Mouse (Mus musculus) urinary bladder, postnatal 25 days (tissue): ENCODE measurements around the gene Rplp0.

Source experiments
- DNase-seq: peaks from one replicate; pipeline ENCODE4 v3.0.0; 2022; ENCODE audit warnings: low spot score

The Rplp0 gene

DNA sequence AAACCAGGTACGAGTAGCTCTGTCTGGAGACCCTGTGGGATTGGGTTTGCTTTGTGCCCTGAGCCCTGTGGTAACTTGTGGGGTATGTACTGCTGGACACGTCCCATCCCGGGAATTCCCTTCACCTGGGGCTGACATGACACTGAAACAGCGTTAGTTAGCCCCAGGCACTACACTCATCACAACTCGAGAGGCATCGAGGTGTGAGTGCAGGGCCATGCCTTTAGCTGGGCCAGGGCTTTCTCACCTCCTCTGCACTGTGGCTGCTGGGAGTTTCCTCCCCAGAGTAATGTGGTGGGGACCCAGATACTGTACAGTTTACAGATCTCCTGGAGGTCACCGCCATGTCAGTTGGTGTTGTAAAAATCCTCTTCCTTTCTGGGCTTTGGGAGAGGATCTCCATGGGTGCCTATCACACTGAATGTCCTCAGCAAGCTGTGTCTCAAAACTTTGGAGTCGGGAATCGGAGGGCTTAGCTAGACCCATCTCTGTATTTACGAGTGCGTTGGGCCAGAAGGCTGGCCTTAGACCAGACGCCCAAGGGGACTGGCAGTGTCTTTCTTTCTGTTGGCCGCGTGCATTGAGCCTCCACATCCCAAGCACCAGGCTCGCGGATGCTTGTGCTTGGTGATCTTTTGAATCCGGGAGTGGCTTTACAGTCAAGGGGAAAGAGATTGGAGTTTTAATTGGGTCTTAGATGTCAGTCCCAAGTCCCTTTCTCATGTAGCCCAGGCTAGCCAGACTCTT lies 32.6 kb upstream of the Rplp0 start:
- DNase-seq: no peak

DNA sequence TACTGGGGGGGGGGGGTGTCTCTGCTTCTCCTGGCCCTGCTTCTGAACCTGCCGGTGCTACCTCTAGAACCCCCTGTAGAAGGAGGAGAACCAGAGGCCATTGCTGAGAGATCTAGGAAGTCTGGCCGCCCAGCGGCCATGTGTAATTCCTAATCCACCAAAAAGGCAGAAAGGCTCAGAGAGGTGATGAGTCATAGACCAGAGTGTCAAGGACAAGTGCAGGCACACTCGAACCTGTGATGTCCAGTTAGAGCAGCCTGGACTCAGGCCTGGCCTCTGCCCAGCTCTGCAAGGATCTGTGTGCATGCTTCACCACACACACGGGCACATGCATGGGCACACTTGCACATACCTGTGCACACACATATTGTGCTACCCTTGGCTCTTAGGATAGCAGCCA lies 31.1 kb upstream of the Rplp0 start:
- no peak for DNase-seq

DNA sequence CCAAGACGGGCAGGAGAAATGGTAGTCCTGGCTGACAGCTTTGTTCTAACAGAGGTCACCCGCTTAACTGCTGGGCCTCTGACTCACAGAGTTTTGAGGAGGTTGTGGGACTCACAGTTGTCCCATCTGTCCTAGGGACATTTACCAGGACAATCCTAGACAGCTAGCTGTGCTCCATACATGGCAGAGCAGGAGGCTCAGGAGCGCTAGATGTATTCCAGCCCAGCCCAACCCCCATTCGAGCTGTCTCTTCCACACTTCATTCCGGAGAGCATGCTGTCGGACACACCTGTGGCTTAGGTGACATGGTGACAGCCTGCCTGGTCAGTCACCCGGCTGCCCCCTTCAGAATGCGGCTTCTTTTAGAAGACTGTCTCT lies 29.9 kb upstream of the Rplp0 start:
- no peak for DNase-seq

GRCm38 (mm10) chr5:115529742-115530446 lies 29.4 kb upstream of the Rplp0 start:
- no peak for DNase-seq

DNA sequence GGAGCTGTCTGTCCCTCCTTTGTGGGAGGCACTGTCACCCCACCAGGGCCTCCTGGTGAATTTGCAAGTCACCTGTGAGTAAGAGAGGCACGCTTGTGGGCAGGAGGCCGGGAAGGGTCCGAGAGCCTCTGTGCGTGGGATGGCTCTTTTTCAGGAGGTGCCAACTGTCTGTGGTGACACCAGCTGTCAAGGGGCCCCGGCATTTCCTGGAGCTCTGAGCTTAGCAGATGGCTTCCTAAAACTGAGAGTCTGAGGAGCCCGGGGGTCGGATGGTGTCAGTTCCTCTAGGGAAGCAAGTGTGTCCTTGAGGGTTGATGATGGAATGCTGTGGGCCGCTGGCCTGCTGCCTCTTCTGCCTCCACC lies 28.8 kb upstream of the Rplp0 start:
- no peak for DNase-seq

GRCm38 (mm10) chr5:115531671-115532270 lies 27.5 kb upstream of the Rplp0 start:
- DNase-seq: peak; percentile 57

GRCm38 (mm10) chr5:115534290-115534731 lies 25.0 kb upstream of the Rplp0 start:
- peak; percentile 54 for DNase-seq

GRCm38 (mm10) chr5:115534856-115535255 lies 24.4 kb upstream of the Rplp0 start:
- DNase-seq: peak; percentile 40

DNA sequence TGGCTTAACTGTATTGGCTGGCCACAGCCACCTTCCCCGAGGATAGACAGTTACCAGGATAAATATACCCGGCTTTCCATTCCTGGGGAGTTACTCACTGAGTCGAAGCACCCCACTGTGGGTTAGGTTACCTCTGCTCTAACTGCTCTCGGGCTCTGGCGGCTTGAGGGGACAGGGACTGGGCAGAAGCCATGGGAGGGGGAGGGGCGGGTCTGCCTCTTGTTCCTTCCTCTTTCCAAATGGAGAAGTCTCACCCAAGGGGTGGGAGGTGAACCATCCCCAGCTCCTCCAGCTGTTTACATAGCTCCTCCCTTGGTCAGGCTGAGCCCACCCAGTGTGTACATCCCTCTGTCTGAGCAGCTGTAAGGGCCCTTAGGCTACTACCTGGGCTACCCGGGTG lies 23.6 kb upstream of the Rplp0 start:
- DNase-seq: no peak

GRCm38 (mm10) chr5:115538017-115538692 lies 21.1 kb upstream of the Rplp0 start:
- DNase-seq: no peak

DNA sequence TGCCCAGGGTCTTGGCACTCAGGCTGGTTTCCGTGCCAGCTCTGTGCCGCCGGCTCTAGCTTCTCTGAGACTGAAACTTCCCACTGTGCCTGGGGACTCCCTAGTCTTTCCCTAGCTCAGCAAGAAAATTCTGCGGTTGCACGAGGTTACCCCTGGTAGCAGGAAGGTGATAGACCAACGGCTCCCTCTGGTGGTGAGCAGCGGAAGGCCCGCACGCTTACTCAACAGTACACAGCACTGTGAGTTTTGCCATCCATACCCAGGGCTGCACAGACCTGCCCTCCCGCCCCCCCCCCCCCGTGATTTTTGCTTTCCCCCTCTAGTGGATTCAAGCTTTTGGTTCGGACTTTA lies 20.6 kb upstream of the Rplp0 start:
- DNase-seq: peak; percentile 91

GRCm38 (mm10) chr5:115542635-115543384 lies 16.5 kb upstream of the Rplp0 start:
- DNase-seq: no peak

DNA sequence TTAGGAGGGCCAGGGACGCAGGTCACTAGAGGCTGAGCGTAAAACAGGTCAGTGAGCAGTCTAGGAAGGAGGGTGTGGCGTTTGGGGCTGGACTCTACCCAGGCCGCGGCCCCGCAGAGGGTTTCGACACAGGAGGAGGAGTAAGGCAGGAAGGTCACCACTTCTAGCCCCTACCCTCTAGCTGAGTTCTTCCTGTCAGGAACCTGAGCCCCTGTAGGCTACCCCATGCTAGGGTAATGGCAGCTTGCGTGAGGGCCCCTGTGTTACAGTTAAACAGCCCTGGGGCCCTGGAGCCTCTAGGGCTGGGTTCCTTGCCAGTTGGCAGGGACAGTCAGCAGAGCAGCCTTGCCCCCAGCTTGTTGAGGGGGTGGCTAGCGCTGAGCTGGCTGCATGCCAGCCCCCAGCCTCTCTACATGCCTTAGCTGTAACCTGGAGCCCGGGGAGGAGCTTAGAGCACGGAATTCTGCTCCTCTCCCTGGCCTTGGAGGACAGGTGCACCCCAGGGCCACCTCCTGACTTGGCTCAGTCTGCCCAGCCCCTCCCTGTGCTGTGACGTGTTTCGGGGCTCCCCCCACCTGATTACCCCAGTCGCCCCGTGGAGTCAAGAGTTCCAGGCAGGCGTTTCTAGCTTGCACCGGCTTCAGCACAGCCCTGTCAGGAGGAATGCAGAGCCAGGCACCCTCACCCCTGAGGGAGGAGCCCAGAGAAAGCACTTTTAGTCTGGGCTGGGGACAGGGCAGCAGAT lies 15.6 kb upstream of the Rplp0 start:
- peak; percentile 52 for DNase-seq

DNA sequence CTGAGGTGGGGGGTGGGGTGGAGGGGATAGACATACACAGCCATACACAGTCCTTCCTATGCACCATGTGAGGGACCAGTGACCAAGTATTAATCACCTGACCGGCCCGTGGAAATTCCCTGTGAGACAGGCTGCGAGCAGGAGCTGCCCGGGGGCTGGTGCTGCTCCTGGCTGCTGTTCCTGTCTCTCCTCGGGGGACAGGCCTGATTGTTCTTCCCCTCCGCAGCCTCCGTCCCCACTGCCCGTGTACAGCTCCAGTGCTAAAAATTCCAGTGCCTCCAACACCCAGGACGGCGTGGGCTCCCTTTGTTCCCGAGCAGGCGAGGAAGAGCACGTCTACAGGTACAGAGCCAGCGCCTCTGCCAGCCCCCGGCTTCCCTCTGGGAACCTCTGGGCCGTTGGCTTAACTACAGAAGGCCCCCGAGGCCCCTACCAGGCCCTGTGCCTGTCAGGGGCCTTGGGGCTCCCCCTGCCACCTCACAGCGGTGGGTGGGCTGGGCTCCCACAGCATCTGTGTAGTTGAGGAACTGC lies 14.5 kb upstream of the Rplp0 start:
- no peak for DNase-seq

DNA sequence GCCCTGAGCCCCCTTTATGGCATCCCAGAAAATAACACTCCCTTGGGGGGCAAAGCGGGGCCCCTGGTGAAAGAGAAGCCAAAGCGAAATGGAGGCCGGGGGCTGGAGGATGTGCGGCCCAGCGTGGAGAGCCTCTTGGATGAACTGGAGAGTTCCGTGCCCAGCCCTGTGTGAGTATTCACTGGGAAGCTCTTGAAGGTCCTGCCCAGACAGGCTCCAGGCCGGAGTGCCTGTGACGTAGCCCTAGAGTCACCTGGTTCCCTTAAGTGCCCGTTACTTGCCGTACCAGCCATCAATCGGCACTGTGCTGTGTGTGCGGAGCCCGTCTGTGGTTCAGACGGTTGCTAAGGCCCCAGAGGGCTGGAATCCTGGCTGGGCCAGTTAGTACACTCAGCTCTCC lies 13.6 kb upstream of the Rplp0 start:
- no peak for DNase-seq

- DNase-seq: no peak
Measured at GRCm38 (mm10) chr5:115546536-115546935, 12.7 kb upstream of the Rplp0 start.

GRCm38 (mm10) chr5:115547014-115547413 lies 12.3 kb upstream of the Rplp0 start:
- no peak for DNase-seq

DNA sequence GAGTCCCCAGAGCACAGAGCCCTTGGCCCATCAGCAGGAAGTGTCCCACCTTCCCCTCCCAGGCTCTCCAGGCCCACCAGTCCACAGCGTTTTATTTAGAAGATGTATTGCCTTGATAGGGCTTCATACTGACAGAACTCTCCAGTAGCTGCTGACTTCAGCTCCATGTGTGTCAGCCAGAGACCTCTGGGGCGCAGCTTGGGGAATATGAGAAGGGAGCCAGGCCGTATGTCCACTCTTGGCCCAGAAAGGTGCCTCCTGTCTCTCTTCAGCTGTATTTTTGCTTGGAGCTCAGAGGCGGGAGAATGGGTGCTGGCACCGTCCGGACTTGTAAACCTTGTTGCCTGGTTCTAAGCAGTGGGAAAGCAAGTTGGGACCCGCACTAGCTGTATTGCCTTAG lies 11.8 kb upstream of the Rplp0 start:
- no peak for DNase-seq

GRCm38 (mm10) chr5:115548501-115549285 lies 10.6 kb upstream of the Rplp0 start:
- DNase-seq: no peak

DNA sequence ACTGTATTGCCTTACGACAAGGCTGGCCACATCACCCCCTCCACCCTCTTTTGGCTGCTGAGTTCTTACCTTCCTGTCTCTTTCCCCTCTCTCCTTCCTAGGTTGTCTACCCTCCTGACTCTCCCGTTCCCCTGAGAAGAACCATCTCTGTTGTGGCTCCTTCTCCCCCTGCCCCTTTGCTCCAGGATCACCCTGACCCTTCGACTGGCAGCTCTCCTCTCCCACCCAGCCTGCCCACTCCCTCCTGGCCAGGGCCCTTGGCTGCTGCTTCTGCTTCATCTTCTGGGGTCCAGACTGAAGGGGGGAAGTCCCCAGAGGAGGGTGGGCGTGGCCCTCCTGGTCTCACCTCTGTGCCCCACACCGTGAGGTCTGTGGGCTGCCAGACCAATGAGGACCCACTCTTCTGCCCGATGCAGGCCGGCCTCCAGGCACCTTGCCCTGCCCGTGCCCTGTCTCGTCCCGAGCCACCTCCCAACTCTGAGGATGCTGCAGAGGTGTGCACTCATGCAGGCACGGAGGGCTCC lies 8.7 kb upstream of the Rplp0 start:
- no peak for DNase-seq
